Mouse (Mus musculus) CH12.LX (cell line): ENCODE results near the gene Creb1. TPM values are rescaled to one million over a fixed set of nuclear protein-coding genes. Genes with fewer than 3 reads are reported as not detected.

ENCODE experiments used
- DNase-seq: peaks from one replicate; pipeline ENCODE4 v3.0.0-alpha.2; 2013; ENCODE audit errors: extremely low read depth
- H3K27ac ChIP-seq: 2 replicates; pipeline ENCODE4 v1.5.1; 2012; ENCODE audit warnings: low read depth, mild to moderate bottlenecking, control low read depth, moderate library complexity; ENCODE audit not compliant: insufficient read depth
- H3K27me3 ChIP-seq: replicated peaks from 2 replicates; pipeline ENCODE3; 2012; ENCODE audit warnings: inconsistent platforms
- H3K36me3 ChIP-seq, 2 experiments: replicated peaks in 1 of 2; 2 replicates each; pipeline versions ENCODE3 to v1.6.1; 2012; ENCODE audit warnings: inconsistent platforms in 1 of 2, low read length in 1 of 2, mild to moderate bottlenecking in 1 of 2, mixed read lengths in 1 of 2, moderate library complexity in 1 of 2; ENCODE audit not compliant: control insufficient read depth in 1 of 2, insufficient read depth in 1 of 2
- H3K4me1 ChIP-seq, 2 experiments: 2 replicates each; pipeline ENCODE4 v1.6.1; 2012; ENCODE audit warnings: inconsistent platforms in 1 of 2, moderate library complexity in 1 of 2; ENCODE audit not compliant: insufficient read depth in 2 of 2, control insufficient read depth in 1 of 2
- H3K4me2 ChIP-seq: 2 replicates; pipeline ENCODE4 v1.6.1; 2012; ENCODE audit warnings: low read depth, mild to moderate bottlenecking, control low read depth; ENCODE audit not compliant: poor library complexity, insufficient read depth, severe bottlenecking
- H3K4me3 ChIP-seq, 3 experiments: fragments of 150-350 bp in 1 of 3; sonication (generic) in 1 of 3; replicated peaks in 1 of 3; 2 replicates each; pipeline versions ENCODE3 to v1.5.1; 2011 to 2012; ENCODE audit warnings: low read depth in 2 of 3, low read length in 2 of 3, mild to moderate bottlenecking in 2 of 3, moderate library complexity in 2 of 3, control low read depth in 1 of 3, improper control_type of control experiment in 1 of 3, inconsistent platforms in 1 of 3, mixed read lengths in 1 of 3; ENCODE audit not compliant: poor library complexity in 1 of 3
- H3K79me2 ChIP-seq: replicated peaks from 2 replicates; pipeline ENCODE4 v1.6.1; 2012; ENCODE audit warnings: mild to moderate bottlenecking, moderate library complexity; ENCODE audit not compliant: control insufficient read depth, poor library complexity, insufficient read depth, severe bottlenecking; ENCODE audit errors: extremely low read depth
- H3K9ac ChIP-seq: 2 replicates; pipeline ENCODE4 v1.6.1; 2012; ENCODE audit warnings: low read depth, mild to moderate bottlenecking, control low read depth, moderate library complexity; ENCODE audit not compliant: insufficient read depth
- H3K9me3 ChIP-seq: replicated peaks from 2 replicates; pipeline ENCODE3; 2012; ENCODE audit warnings: low read length, inconsistent platforms, mixed read lengths
- BHLHE40 ChIP-seq: IDR thresholded peaks from 2 replicates; pipeline ENCODE4 v1.6.1; 2011; ENCODE audit warnings: mild to moderate bottlenecking, low read depth, low read length, improper control_type of control experiment
- CHD1 ChIP-seq: IDR thresholded peaks from 2 replicates; pipeline ENCODE4 v1.6.1; 2012; ENCODE audit warnings: low read depth, low read length, improper control_type of control experiment, inconsistent platforms
- CHD2 ChIP-seq: IDR thresholded peaks from 2 replicates; pipeline ENCODE4 v1.6.1; 2011; ENCODE audit warnings: low read length, improper control_type of control experiment
- CTCF ChIP-seq, 2 experiments: IDR thresholded peaks in 1 of 2; conservative IDR thresholded peaks in 1 of 2; 2 replicates each; pipeline ENCODE4 v1.5.1; 2011 to 2012; ENCODE audit warnings: low read depth in 2 of 2, low read length in 2 of 2, improper control_type of control experiment in 1 of 2, inconsistent platforms in 1 of 2, mild to moderate bottlenecking in 1 of 2, moderate library complexity in 1 of 2
- ELF1 ChIP-seq: IDR thresholded peaks from 2 replicates; pipeline ENCODE4 v1.6.1; 2014; ENCODE audit warnings: low read depth, mild to moderate bottlenecking, inconsistent platforms, low read length, improper control_type of control experiment
- HCFC1 ChIP-seq: IDR thresholded peaks from 2 replicates; pipeline ENCODE4 v1.6.1; 2012; ENCODE audit warnings: low read depth, mild to moderate bottlenecking, inconsistent platforms, low read length, improper control_type of control experiment
- JUN ChIP-seq: IDR thresholded peaks from 2 replicates; pipeline ENCODE4 v1.6.1; 2011; ENCODE audit warnings: low read depth, mild to moderate bottlenecking, low read length, improper control_type of control experiment, moderate library complexity; ENCODE audit not compliant: insufficient read depth
- JUND ChIP-seq: conservative IDR thresholded peaks from 2 replicates; pipeline ENCODE4 v1.6.1; 2011; ENCODE audit warnings: low read depth, low read length, improper control_type of control experiment
- MAZ ChIP-seq: IDR thresholded peaks from 2 replicates; pipeline ENCODE4 v1.6.1; 2012; ENCODE audit warnings: low read depth, mild to moderate bottlenecking, inconsistent platforms, low read length, improper control_type of control experiment, moderate library complexity
- MEF2A ChIP-seq: IDR thresholded peaks from 2 replicates; pipeline ENCODE4 v1.6.1; 2014; ENCODE audit warnings: low read depth, mild to moderate bottlenecking, inconsistent platforms, low read length, improper control_type of control experiment, borderline replicate concordance
- MYC ChIP-seq: IDR thresholded peaks from 2 replicates; pipeline ENCODE4 v1.6.1; 2011; ENCODE audit warnings: low read depth, mild to moderate bottlenecking, improper control_type of control experiment, low read length
- NELFE ChIP-seq: IDR thresholded peaks from 2 replicates; pipeline ENCODE4 v1.6.1; 2011; ENCODE audit warnings: low read depth, low read length, improper control_type of control experiment
- NRF1 ChIP-seq: IDR thresholded peaks from 2 replicates; pipeline ENCODE4 v1.6.1; 2014; ENCODE audit warnings: low read depth, mild to moderate bottlenecking, inconsistent platforms, low read length, improper control_type of control experiment, moderate library complexity
- PAX5 ChIP-seq: IDR thresholded peaks from 2 replicates; pipeline ENCODE4 v1.6.1; 2012; ENCODE audit warnings: low read length, inconsistent platforms, mixed read lengths
- POLR2A ChIP-seq: IDR thresholded peaks from 2 replicates; pipeline ENCODE4 v1.6.1; 2011; ENCODE audit warnings: low read depth, mild to moderate bottlenecking, improper control_type of control experiment, low read length
- RAD21 ChIP-seq: IDR thresholded peaks from 2 replicates; pipeline ENCODE4 v1.6.1; 2011; ENCODE audit warnings: low read depth, mild to moderate bottlenecking, low read length, improper control_type of control experiment, moderate library complexity
- RCOR1 ChIP-seq: conservative IDR thresholded peaks from 2 replicates; pipeline ENCODE4 v1.6.1; 2012; ENCODE audit warnings: low read depth, mild to moderate bottlenecking, inconsistent platforms, low read length, improper control_type of control experiment
- SIN3A ChIP-seq: IDR thresholded peaks from 2 replicates; pipeline ENCODE4 v1.6.1; 2012; ENCODE audit warnings: low read length, improper control_type of control experiment, inconsistent platforms
- TBP ChIP-seq: conservative IDR thresholded peaks from 2 replicates; pipeline ENCODE4 v1.6.1; 2011; ENCODE audit warnings: low read depth, low read length, improper control_type of control experiment
- TCF12 ChIP-seq: IDR thresholded peaks from 2 replicates; pipeline ENCODE4 v1.6.1; 2014; ENCODE audit warnings: low read depth, mild to moderate bottlenecking, inconsistent platforms, low read length, improper control_type of control experiment
- USF2 ChIP-seq: conservative IDR thresholded peaks from 2 replicates; pipeline ENCODE4 v1.6.1; 2011; ENCODE audit warnings: low read depth, low read length, improper control_type of control experiment
- ZKSCAN1 ChIP-seq: IDR thresholded peaks from 2 replicates; pipeline ENCODE4 v1.6.1; 2012; ENCODE audit warnings: low read depth, inconsistent platforms, low read length, improper control_type of control experiment, borderline replicate concordance
- ZMIZ1 ChIP-seq: IDR thresholded peaks from 2 replicates; pipeline ENCODE4 v1.6.1; 2012; ENCODE audit warnings: low read depth, mild to moderate bottlenecking, inconsistent platforms, low read length, improper control_type of control experiment
- ZNF384 ChIP-seq: IDR thresholded peaks from 2 replicates; pipeline ENCODE4 v1.6.1; 2012; ENCODE audit warnings: low read depth, low read length, improper control_type of control experiment, inconsistent platforms
- dilution Hi-C: fragments of 300-500 bp; cut with MboI; formaldehyde crosslinking; loops from 2 replicates; pipeline ENCODE4 v1.14.3; 2020; ENCODE audit warnings: low sequenced_read_pairs; ENCODE audit not compliant: extremely low pct_unique_long_range_greater_than_20kb, extremely low pct_ligation_motif_present
- in situ Hi-C: fragments of 300-500 bp; cut with MboI; formaldehyde crosslinking; loops from 3 replicates; pipeline ENCODE4 v1.14.3; 2019; ENCODE audit warnings: low sequenced_read_pairs, low pct_ligation_motif_present, low pct_unique_long_range_greater_than_20kb, mixed read lengths
- polyA plus RNA-seq: library from polyadenylated mRNA; unstranded; fragments of >175 nt; gene quantifications from 2 replicates; pipeline ENCODE4 v1.2.1, GENCODE M21; 2012; ENCODE audit warnings: low read depth; ENCODE audit not compliant: insufficient read length
- total RNA-seq, 2 experiments: library from RNA; depleted of rRNA; stranded (reverse); fragments of 300-350 nt in 1 of 2; fragments of >200 nt in 1 of 2; gene quantifications; 2 replicates each; pipeline ENCODE4 v1.2.3; 2012 to 2014

Gene Creb1
- total and polyA plus RNA-seq, 3 experiments, result 21.0 to 42.8 (median 24.2) TPM

DNA sequence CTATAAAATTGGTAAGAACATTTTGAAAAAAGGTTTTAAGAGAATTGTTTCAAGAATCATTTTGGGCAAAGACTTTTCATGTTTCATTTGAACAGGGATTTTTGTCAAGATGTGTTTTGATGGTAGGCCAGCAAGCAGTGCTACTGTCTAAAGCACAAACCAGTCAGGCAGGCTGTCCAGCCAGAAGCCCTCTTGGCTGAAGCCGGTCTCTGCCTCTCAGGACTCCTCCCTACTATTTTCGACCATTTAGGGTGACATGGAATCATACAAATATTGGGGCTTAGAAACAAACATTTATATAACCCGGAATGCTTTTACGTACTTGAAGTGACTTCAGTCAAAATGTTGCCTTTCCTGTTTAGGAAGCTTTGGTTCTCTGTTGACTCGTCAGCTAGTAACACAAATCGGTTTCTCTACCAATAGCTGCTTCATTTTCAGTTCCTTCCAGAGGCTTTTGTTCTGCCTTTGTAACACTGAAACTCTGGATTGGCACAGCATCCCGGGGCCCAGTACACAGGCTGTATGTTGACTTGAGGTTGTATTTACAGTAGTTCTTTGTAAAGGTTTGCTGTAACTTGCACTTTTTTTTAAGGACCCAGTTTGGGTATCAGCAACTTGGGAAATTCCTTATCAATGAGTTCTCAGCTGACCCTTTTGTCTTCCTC lies 68.1 kb downstream of the Creb1 start:
- DNase-seq, result no peak
- in situ Hi-C loops, result no loop called here

DNA sequence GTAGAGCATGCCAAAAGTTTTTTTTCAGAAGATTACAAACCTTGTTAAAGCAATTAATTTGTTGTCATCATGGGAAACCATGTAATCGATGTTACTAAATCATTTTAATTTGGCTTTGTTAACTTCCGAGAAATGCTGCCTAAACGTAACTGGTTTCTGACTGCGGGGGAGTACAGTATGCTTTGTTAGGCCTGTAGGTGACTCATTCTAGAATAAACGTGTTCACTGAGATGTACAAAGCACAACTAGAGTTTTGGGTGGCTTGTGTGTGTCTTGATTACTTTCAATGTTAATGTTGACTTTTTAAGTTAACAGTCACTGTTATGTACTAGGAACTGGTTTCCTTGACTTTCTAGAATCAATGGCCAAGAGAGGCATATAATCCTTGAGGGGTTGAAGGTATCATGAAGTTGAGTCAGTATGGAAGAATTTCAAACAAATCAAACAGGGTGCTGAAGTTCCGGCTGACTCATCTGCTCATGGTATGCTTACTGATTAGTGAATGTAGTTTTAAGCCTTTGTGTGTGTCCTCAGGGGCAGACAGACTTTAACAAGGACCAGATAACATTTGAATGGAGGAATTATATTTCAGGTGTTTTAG lies 68.9 kb downstream of the Creb1 start:
- in situ Hi-C loops, result no loop called here
- DNase-seq, result no peak
- Histone ChIP-seq H3K27ac (no peak overlapping the region), H3K27me3 (no peaks in the 10 kb centered on the region), H3K36me3 (peaks cover 26 to 82% of the 10 kb centered on the region in 2 experiments), H3K79me2 (peaks cover 3% of the 10 kb centered on the region; the same call in 1 of the 2 replicates), H3K4me3 (no peak overlapping the region), H3K4me2 (no peak overlapping the region), H3K4me1 (peaks cover 0 to 16% of the 10 kb centered on the region in 2 experiments; a peak in 1 of 4 replicates), H3K9ac (no peak overlapping the region), H3K9me3 (peaks cover 17% of the 10 kb centered on the region)
- no peak for TF ChIP-seq CTCF (conservative IDR thresholded peaks at IDR 0.05 in 1 of 2, IDR thresholded peaks at IDR 0.05 in 1 of 2; ENCODE audit: low read depth in 2 of 2, low read length in 2 of 2)
- no peak for TF ChIP-seq JUN
- no peak for TF ChIP-seq ZNF384
- TF ChIP-seq PAX5, result no peak
- no peak for TF ChIP-seq USF2
- TF ChIP-seq NELFE, result no peak
- dilution Hi-C loops, result no loop called here

More for the DNA sequence above, 68.1 kb downstream of the Creb1 start:
- dilution Hi-C loops, result no loop called here
- Histone ChIP-seq H3K36me3 (peaks cover 21 to 80% of the 10 kb centered on the region in 2 experiments), H3K4me3 (no peak overlapping the region), H3K27me3 (no peaks in the 10 kb centered on the region), H3K4me2 (no peak overlapping the region), H3K4me1 (peaks cover 0 to 19% of the 10 kb centered on the region in 2 experiments; a peak in 2 of 4 replicates), H3K9me3 (peaks cover 12% of the 10 kb centered on the region), H3K79me2 (peaks cover 3% of the 10 kb centered on the region; the same call in 1 of the 2 replicates), H3K27ac (no peak overlapping the region), H3K9ac (no peak overlapping the region)
- TF ChIP-seq BHLHE40 (no peak), TCF12 (no peak), ZKSCAN1 (no peak), NRF1 (no peak), HCFC1 (no peak), MYC (no peak), SIN3A (no peak), ELF1 (no peak), JUND (no peak), ZNF384 (no peak), TBP (no peak), CHD1 (no peak), MEF2A (no peak), RCOR1 (no peak), MAZ (no peak), POLR2A (no peak), RAD21 (no peak), ZMIZ1 (no peak), CHD2 (no peak), JUN (no peak)
